In genomic region chr2:161147656-161148427, GRCm38 (mm10) we compare ENCODE assay signal across 9 mouse cellular contexts. TPM values are rescaled to one million over a fixed set of nuclear protein-coding genes. Genes with fewer than 3 reads are reported as not detected.
A peak's percentile ranks its signal among the peaks of the same experiment; 100 is the strongest.
DNase-seq lines count a peak whose midpoint lies in the region; ATAC-seq and TF ChIP-seq lines count a peak whose summit lies in the region.
"Had no signal": no experiment of that assay in that cellular context is flagged by ENCODE, and none has a peak within 500 bp of the region (broad histone marks: within the 10 kb centered on the region; RNA-seq: fewer than 3 reads in every experiment).

No protein-coding gene starts in this region.

- no peak overlapping the region for H3K4me2 ChIP-seq in forebrain, embryonic 13.5 days
- no peak overlapping the region for H3K4me2 ChIP-seq in liver, embryonic 11.5 days

- DNase-seq in left cerebral cortex, adult 9 months (ENCODE audit: low spot score in 2 of 2): peak; percentile 46 to 51
- DNase-seq in left cerebral cortex, postnatal 36 days (ENCODE audit: low spot score in 2 of 2): no peak
- peak; percentile 30 for DNase-seq in thymus, adult 2 months
- DNase-seq in c-Kit-positive CD71-positive TER-119-positive erythroid progenitor cells, embryonic 14.5 days (ENCODE audit: low spot score): no peak
- DNase-seq in cerebellum, adult 11 months: no peak
- DNase-seq in liver, embryonic 11.5 days (ENCODE audit: low spot score): no peak
- DNase-seq: lung, adult 18-20 months had no signal

- WGBS in forebrain, embryonic 13.5 days: 47% methylated on average over 4 of the region's 4 CpGs
- 63% methylated on average over 4 of the region's 4 CpGs for WGBS in thymus, adult 2 months
- WGBS in liver, embryonic 11.5 days: 68% methylated on average over 4 of the region's 4 CpGs

- peak; percentile 92 for ATAC-seq in forebrain, embryonic 13.5 days
- 0 out of 2 replicates have a peak, but pooled peaks have one; percentile 22 for ATAC-seq in megakaryocyte-erythroid progenitor cell, adult 5-6 weeks (replicated peaks; ENCODE audit: low FRiP score, low TSS enrichment, poor library complexity, severe bottlenecking)
- ATAC-seq in liver, embryonic 11.5 days (replicated peaks; ENCODE audit: low FRiP score): no peak

- no peaks in the 10 kb centered on the region for H3K36me3 ChIP-seq in forebrain, embryonic 13.5 days (ENCODE audit: poor library complexity, severe bottlenecking)
- no peaks in the 10 kb centered on the region for H3K36me3 ChIP-seq in thymus, adult 2 months (ENCODE audit: control insufficient read depth, insufficient read depth, low read length)
- no peaks in the 10 kb centered on the region for H3K36me3 ChIP-seq in liver, embryonic 11.5 days (ENCODE audit: control insufficient read depth, insufficient read depth, low read length)

- intact Hi-C loops in left cerebral cortex, postnatal 36 days (cut with DNase I): no loop called here

- H3K9ac ChIP-seq in forebrain, embryonic 13.5 days: no peak overlapping the region
- H3K9ac ChIP-seq in liver, embryonic 11.5 days (ENCODE audit: low read depth, low read length): no peak overlapping the region

- H3K4me1 ChIP-seq in forebrain, embryonic 13.5 days: peaks cover 29% of the 10 kb centered on the region
- H3K4me1 ChIP-seq in thymus, adult 2 months (replicated peaks; ENCODE audit: control insufficient read depth, insufficient read depth, low read length): 0 out of 2 replicates have a peak, but pooled peaks cover 2% of the 10 kb centered on the region
- H3K4me1 ChIP-seq in liver, embryonic 11.5 days (replicated peaks; ENCODE audit: control insufficient read depth, insufficient read depth, low read length): no peaks in the 10 kb centered on the region

- TF ChIP-seq POLR2A in thymus, adult 2 months (IDR thresholded peaks at IDR 0.05; ENCODE audit: control insufficient read depth, extremely low read depth, insufficient read depth, low read length, poor library complexity): no peak

- H3K27ac ChIP-seq in forebrain, embryonic 13.5 days: peak overlapping the region; percentile 72
- H3K27ac ChIP-seq in thymus, adult 2 months (ENCODE audit: control insufficient read depth, insufficient read depth, low read length): no peak overlapping the region
- H3K27ac ChIP-seq in liver, embryonic 11.5 days (ENCODE audit: low read depth, low read length): no peak overlapping the region

- TF ChIP-seq CTCF in thymus, adult 2 months (IDR thresholded peaks at IDR 0.05; ENCODE audit: borderline replicate concordance, control insufficient read depth, extremely low read depth, insufficient read depth, low read length, poor library complexity): no peak

- no peaks in the 10 kb centered on the region for H3K9me3 ChIP-seq in forebrain, embryonic 13.5 days (replicated peaks)
- no peaks in the 10 kb centered on the region for H3K9me3 ChIP-seq in liver, embryonic 11.5 days (ENCODE audit: control insufficient read depth, low read length)

- no peak overlapping the region for H3K4me3 ChIP-seq in forebrain, embryonic 13.5 days
- H3K4me3 ChIP-seq in thymus, adult 2 months (ENCODE audit: control insufficient read depth, insufficient read depth, low read length): no peak overlapping the region
- H3K4me3 ChIP-seq in liver, embryonic 11.5 days (ENCODE audit: low read depth, low read length): no peak overlapping the region

- H3K27me3 ChIP-seq in forebrain, embryonic 13.5 days: 0 out of 2 replicates have a peak, but pooled peaks cover 4% of the 10 kb centered on the region
- no peaks in the 10 kb centered on the region for H3K27me3 ChIP-seq in thymus, adult 2 months (ENCODE audit: control insufficient read depth, insufficient read depth, low read length)
- no peaks in the 10 kb centered on the region for H3K27me3 ChIP-seq in liver, embryonic 11.5 days (replicated peaks; ENCODE audit: control insufficient read depth, insufficient read depth, low read length)

RNA-seq across cellular contexts. Expression of gene Chd6, which starts 39.0 kb away (rescaled TPM):
- 10 to 100 TPM; 58.0 to 75.4 TPM for total RNA-seq in left cerebral cortex, postnatal 36 days (2021)
- polyA plus RNA-seq in forebrain, embryonic 13.5 days (2015; fragmentation: Nextera tagmentation; extraction: Ambion mirVana): 40.4 and 44.4 TPM in 2 replicates
- total RNA-seq in megakaryocyte-erythroid progenitor cell, adult 5-6 weeks (2014; fragmentation: Nextera tagmentation): 47.6 and 49.7 TPM in 2 replicates
- 32.2 and 53.2 TPM in 2 replicates for total RNA-seq in megakaryocyte-erythroid progenitor cell, adult 5-6 weeks (2017)
- polyA plus RNA-seq in thymus, adult 2 months (2012; rRNA removed): 27.6 and 28.5 TPM in 2 replicates
- polyA plus RNA-seq in liver, embryonic 11.5 days (2014; fragmentation: Nextera tagmentation; extraction: Ambion mirVana): 15.8 and 19.0 TPM in 2 replicates

Comparison
In these comparisons a context has a peak if more than half of its experiments do, and no peak if none do; other contexts are left out.
1. DNase-seq: peak in left cerebral cortex, adult 9 months (2 of 2) and thymus, adult 2 months (single experiment); none in left cerebral cortex, postnatal 36 days (0 of 2), c-Kit-positive CD71-positive TER-119-positive erythroid progenitor cells, embryonic 14.5 days (single experiment), cerebellum, adult 11 months (single experiment) and liver, embryonic 11.5 days (single experiment).